Mouse (Mus musculus) lung, embryonic 14.5 days (tissue): ENCODE measurements at regions not wholly inside any gene's neighbourhood (a gene's known extent, or its start where the extent isn't known, plus 50 kb on each side); places are given as distances from the start of the nearest gene placed in this dataset.

Experiments used
- ATAC-seq: fragments of 200-750 bp; cut with Nextera tagmentation; 2 replicates; pipeline ENCODE4 v1.8.0; 2017; ENCODE audit warnings: mild to moderate bottlenecking, moderate TSS enrichment, moderate library complexity; ENCODE audit not compliant: insufficient read depth
- DNase-seq: peaks from one replicate; pipeline ENCODE4 v3.0.0-alpha.2; 2015
- H3K27ac ChIP-seq: fragments of 300-500 bp; sonication (generic); 2 replicates; pipeline ENCODE4 v1.5.1; 2014; ENCODE audit warnings: low read depth, mild to moderate bottlenecking, moderate library complexity
- H3K27me3 ChIP-seq: fragments of 300-500 bp; sonication (generic); 2 replicates; pipeline ENCODE4 v1.6.1; 2014; ENCODE audit warnings: low read length, control low read depth; ENCODE audit not compliant: insufficient read depth
- H3K36me3 ChIP-seq: fragments of 300-500 bp; sonication (generic); 2 replicates; pipeline ENCODE4 v1.6.1; 2014; ENCODE audit warnings: control low read depth; ENCODE audit not compliant: insufficient read depth
- H3K4me1 ChIP-seq: fragments of 300-500 bp; sonication (generic); 2 replicates; pipeline ENCODE4 v1.6.1; 2014; ENCODE audit warnings: antibody characterized with exemption, control low read depth; ENCODE audit not compliant: insufficient read depth
- H3K4me2 ChIP-seq: fragments of 300-500 bp; sonication (generic); 2 replicates; pipeline ENCODE4 v1.6.1; 2014; ENCODE audit warnings: mild to moderate bottlenecking
- H3K4me3 ChIP-seq: fragments of 300-500 bp; sonication (generic); 2 replicates; pipeline ENCODE4 v1.5.1; 2014; ENCODE audit warnings: low read depth, low read length
- H3K9ac ChIP-seq: fragments of 300-500 bp; sonication (generic); 2 replicates; pipeline ENCODE4 v1.6.1; 2014
- H3K9me3 ChIP-seq: fragments of 300-500 bp; sonication (generic); 2 replicates; pipeline ENCODE4 v1.6.1; 2016; ENCODE audit warnings: low read depth, low read length, control low read depth
- CTCF ChIP-seq: IDR thresholded peaks from 2 replicates; pipeline ENCODE4 v1.5.1; 2016; ENCODE audit warnings: antibody characterized with exemption, low read depth
- WGBS: fragments of 180-500 bp; shearing (Covaris S2); extraction: QIAGEN DNeasy Blood & Tissue Kit; methylation state at CpG from one replicate; pipeline ENCODE4 v1.1.7; 2014; 5-methylcytosine and 5-hydroxymethylcytosine counted together

DNA sequence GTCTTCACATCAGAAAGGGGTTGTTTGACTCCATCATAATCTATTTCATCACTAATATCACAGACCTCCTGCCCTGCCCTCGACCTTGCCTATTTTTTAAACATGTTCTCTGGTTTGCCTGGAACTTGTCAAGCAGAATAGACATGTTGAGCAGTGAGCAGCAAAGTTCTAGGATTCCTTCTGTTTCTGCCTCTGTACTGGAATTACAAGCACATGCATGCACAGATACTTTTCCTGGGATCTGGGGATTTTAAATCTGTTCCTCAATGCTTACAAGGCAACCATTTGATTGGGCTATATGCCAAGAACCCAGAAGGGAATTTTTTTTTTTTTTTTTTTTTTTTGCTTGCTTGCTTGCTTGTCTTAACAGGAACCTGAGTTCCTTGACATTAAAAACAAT lies 1508.0 kb upstream of the Dsel start:
- Histone ChIP-seq H3K27ac (no peak overlapping the region), H3K36me3 (no peaks in the 10 kb centered on the region), H3K4me2 (no peak overlapping the region), H3K4me3 (no peak overlapping the region), H3K4me1 (no peaks in the 10 kb centered on the region), H3K27me3 (no peaks in the 10 kb centered on the region), H3K9ac (no peak overlapping the region), H3K9me3 (no peaks in the 10 kb centered on the region)
- ATAC-seq (no peak), DNase-seq (no peak)
- 48% methylated on average over 1 of the region's 1 CpGs for WGBS
- no peak for TF ChIP-seq CTCF

DNA sequence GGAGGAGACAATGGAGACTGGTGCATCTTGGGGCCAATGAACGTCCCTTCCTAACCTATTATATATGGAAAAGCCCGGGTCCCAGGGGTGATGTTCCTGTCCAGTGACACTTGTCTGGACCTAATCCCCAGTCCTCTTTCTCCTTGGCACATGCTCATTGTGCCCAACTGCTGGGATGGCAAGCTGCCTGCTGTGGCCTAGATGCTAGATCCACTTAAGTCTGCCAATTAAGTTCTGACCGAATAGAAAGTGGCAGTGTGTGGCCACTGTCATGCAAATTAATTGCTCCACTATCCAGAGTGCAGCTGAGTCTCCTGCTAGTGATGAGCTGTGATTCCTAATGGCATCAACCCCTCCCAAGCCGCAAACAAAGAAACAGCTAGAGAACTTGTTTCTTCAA lies 1493.5 kb upstream of the Dsel start:
- Histone ChIP-seq H3K27ac (no peak overlapping the region), H3K4me3 (no peak overlapping the region), H3K4me1 (no peaks in the 10 kb centered on the region), H3K9ac (no peak overlapping the region), H3K36me3 (no peaks in the 10 kb centered on the region), H3K27me3 (no peaks in the 10 kb centered on the region), H3K9me3 (no peaks in the 10 kb centered on the region), H3K4me2 (no peak overlapping the region)
- 66% methylated on average over 4 of the region's 4 CpGs for WGBS
- TF ChIP-seq CTCF = no peak
- DNase-seq = no peak
- ATAC-seq = no peak

DNA sequence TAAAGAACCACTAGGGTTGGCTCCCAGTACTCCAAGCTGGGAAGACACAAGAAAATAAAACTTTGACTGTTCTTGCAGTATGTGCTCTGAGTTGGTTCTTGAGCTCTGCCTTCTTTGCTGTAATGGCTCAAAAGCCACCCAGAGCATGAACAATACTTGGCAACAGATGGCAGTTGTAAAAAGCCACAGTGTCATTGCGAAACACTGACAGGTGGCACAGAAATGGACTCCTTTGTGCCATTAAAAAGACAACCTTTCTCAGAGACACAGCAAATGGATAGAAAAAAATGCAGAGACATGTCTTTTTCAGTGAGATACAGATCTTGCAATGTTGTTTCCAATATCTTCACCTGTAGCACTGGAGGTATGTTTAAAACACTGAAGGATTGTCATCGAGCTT lies 1443.3 kb upstream of the Dsel start:
- DNase-seq (no peak), ATAC-seq (no peak)
- H3K9ac ChIP-seq = no peak overlapping the region
- TF ChIP-seq CTCF = no peak
- H3K9me3 ChIP-seq = no peaks in the 10 kb centered on the region
- H3K4me3 ChIP-seq = no peak overlapping the region
- no peaks in the 10 kb centered on the region for H3K27me3 ChIP-seq
- no peak overlapping the region for H3K27ac ChIP-seq
- H3K4me2 ChIP-seq = no peak overlapping the region
- no peaks in the 10 kb centered on the region for H3K4me1 ChIP-seq
- H3K36me3 ChIP-seq = no peaks in the 10 kb centered on the region
- 88% methylated on average over 2 of the region's 2 CpGs for WGBS

DNA sequence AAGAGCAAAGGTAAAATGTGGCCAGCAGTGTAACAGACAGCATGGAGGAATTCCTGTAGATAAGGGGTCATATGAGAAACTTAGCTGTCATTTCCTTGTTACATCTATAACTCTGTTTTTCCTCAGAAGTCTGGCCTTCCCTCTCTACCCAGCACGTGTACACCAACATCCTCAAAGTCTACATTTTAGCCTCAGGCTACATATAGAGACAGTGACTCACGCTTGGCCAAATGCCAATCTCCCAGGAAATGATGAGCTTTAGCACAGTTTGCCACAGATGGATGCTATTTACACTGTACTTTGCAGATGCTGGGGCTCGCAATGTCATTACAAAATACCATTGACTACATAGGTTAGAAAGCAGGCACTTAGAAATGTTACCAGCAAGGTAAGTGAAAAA lies 1433.1 kb upstream of the Dsel start:
- TF ChIP-seq CTCF = no peak
- no peaks in the 10 kb centered on the region for H3K36me3 ChIP-seq
- no peak overlapping the region for H3K4me3 ChIP-seq
- H3K4me2 ChIP-seq = no peak overlapping the region
- H3K9ac ChIP-seq = no peak overlapping the region
- no peaks in the 10 kb centered on the region for H3K9me3 ChIP-seq
- DNase-seq = no peak
- no peak for ATAC-seq
- H3K27me3 ChIP-seq = no peaks in the 10 kb centered on the region
- 65% methylated on average over 3 of the region's 3 CpGs for WGBS
- no peaks in the 10 kb centered on the region for H3K4me1 ChIP-seq
- H3K27ac ChIP-seq = no peak overlapping the region

DNA sequence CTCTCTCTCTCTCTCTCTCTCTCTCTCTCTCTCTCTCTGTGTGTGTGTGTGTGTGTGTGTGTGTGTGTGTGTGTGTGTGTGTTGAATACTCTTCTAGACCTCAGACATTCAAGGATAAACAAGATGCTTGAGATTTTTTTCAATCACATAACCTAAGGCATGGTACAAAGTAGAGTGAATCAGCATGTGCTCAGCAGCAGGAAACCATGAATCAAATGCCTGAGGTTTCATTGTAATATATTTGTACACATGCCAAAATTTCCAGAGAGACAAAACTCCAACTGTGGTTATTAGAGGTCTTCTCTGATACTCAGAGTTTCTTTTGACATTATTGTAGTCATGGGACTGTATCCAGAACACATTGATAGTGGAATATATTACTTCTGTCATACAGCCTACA lies 1423.5 kb upstream of the Dsel start:
- ATAC-seq (no peak), DNase-seq (no peak)
- TF ChIP-seq CTCF = no peak
- Histone ChIP-seq H3K27me3 (no peaks in the 10 kb centered on the region), H3K4me1 (no peaks in the 10 kb centered on the region), H3K36me3 (no peaks in the 10 kb centered on the region), H3K27ac (no peak overlapping the region), H3K9me3 (no peaks in the 10 kb centered on the region), H3K4me3 (no peak overlapping the region), H3K9ac (no peak overlapping the region), H3K4me2 (no peak overlapping the region)

DNA sequence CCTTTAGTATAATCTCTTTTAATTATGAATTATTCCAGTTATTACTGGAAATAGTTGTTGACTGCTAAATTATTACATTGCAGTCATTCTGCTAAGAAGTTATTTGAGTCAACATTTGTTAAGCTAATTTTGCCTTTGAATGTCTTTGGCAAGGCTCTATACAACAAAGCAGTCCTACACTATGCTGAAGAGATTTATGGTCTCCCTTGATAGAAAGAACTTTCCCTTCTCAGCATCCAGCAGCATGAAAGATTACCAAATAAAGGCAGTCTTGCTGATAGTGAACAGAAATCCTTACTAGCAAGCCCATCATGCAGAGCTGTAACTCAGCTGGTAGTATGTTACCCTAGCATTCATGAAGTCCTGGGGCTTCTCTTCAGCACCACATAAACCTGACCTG lies 1419.4 kb upstream of the Dsel start:
- no peak overlapping the region for H3K27ac ChIP-seq
- no peaks in the 10 kb centered on the region for H3K36me3 ChIP-seq
- TF ChIP-seq CTCF = no peak
- no peak overlapping the region for H3K4me2 ChIP-seq
- no peaks in the 10 kb centered on the region for H3K9me3 ChIP-seq
- no peak overlapping the region for H3K9ac ChIP-seq
- no peak for DNase-seq
- ATAC-seq = no peak
- no peaks in the 10 kb centered on the region for H3K4me1 ChIP-seq
- no peaks in the 10 kb centered on the region for H3K27me3 ChIP-seq
- H3K4me3 ChIP-seq = no peak overlapping the region

- H3K27ac ChIP-seq = no peak overlapping the region
- ATAC-seq (no peak), DNase-seq (no peak)
- H3K27me3 ChIP-seq = no peaks in the 10 kb centered on the region
- H3K4me1 ChIP-seq = no peaks in the 10 kb centered on the region
- no peak overlapping the region for H3K4me2 ChIP-seq
- no peaks in the 10 kb centered on the region for H3K36me3 ChIP-seq
- H3K9me3 ChIP-seq = no peaks in the 10 kb centered on the region
- TF ChIP-seq CTCF = no peak
- H3K9ac ChIP-seq = no peak overlapping the region
- no peak overlapping the region for H3K4me3 ChIP-seq
Observed at GRCm38 (mm10) chr1:113259421-113259820, 1394.7 kb upstream of the Dsel start.

GRCm38 (mm10) chr1:113247325-113247724 lies 1382.6 kb upstream of the Dsel start:
- no peak for DNase-seq

More at GRCm38 (mm10) chr1:113247325-113247724, 1382.6 kb upstream of the Dsel start:
- TF ChIP-seq CTCF = peak; percentile 10; the same call in 1 of the 2 replicates
- H3K27me3 ChIP-seq = no peaks in the 10 kb centered on the region
- no peaks in the 10 kb centered on the region for H3K36me3 ChIP-seq
- no peak overlapping the region for H3K27ac ChIP-seq
- ATAC-seq = no peak
- 0 out of 2 replicates have a peak, but pooled peaks cover 6% of the 10 kb centered on the region for H3K9me3 ChIP-seq
- H3K4me3 ChIP-seq = no peak overlapping the region
- H3K4me2 ChIP-seq = no peak overlapping the region
- WGBS = 76% methylated on average over 5 of the region's 5 CpGs
- H3K4me1 ChIP-seq = no peaks in the 10 kb centered on the region
- H3K9ac ChIP-seq = no peak overlapping the region
